Mouse (Mus musculus) neutrophil, adult 5-6 weeks (primary cell): ENCODE data around the gene Yars2. TPM values are rescaled to one million over a fixed set of nuclear protein-coding genes. Genes with fewer than 3 reads are reported as not detected.

ENCODE experiments used
- total RNA-seq: library from RNA; stranded (forward); fragments of 200-1000 nt; gene quantifications from 2 replicates; pipeline ENCODE4 v1.2.3, GENCODE M21; 2017

Yars2 gene
- total RNA-seq, 1 experiment from 2014 or later, result 9.1 TPM

Other genes starting within 250 kb of the Yars2 start
- gene Pkp2, start 89.6 kb upstream of the Yars2 start, total RNA-seq, result 0.12 TPM in 1 of 2 replicates, not detected in the other
- gene Dnm1l, start 56.0 kb downstream of the Yars2 start, total RNA-seq, result 40.5 and 53.2 TPM in 2 replicates